Mouse (Mus musculus) liver, adult 2 months (tissue): ENCODE measurements around the gene Mex3d. TPM values are rescaled to one million over a fixed set of nuclear protein-coding genes. Genes with fewer than 3 reads are reported as not detected.

Experiments used
- DNase-seq: peaks from one replicate; pipeline ENCODE4 v3.0.0-alpha.2; 2011; ENCODE audit warnings: low read depth, low spot score; ENCODE audit errors: extremely low read depth
- H3K27ac ChIP-seq: fragments of 200-500 bp; replicated peaks from 2 replicates; pipeline ENCODE4 v1.5.1; 2012; ENCODE audit warnings: low read depth, mild to moderate bottlenecking, control low read depth, inconsistent platforms, low read length; ENCODE audit not compliant: insufficient read depth
- H3K27me3 ChIP-seq: fragments of 200-500 bp; 2 replicates; pipeline ENCODE4 v1.6.1; 2012; ENCODE audit warnings: mild to moderate bottlenecking, moderate library complexity, low read length, inconsistent platforms; ENCODE audit not compliant: control insufficient read depth, insufficient read depth
- H3K36me3 ChIP-seq: fragments of 200-500 bp; 2 replicates; pipeline ENCODE4 v1.6.1; 2012; ENCODE audit warnings: low read length, inconsistent platforms; ENCODE audit not compliant: control insufficient read depth, insufficient read depth
- H3K4me1 ChIP-seq: fragments of 200-500 bp; 2 replicates; pipeline ENCODE4 v1.6.1; 2011; ENCODE audit warnings: low read length; ENCODE audit not compliant: control insufficient read depth, insufficient read depth
- H3K4me3 ChIP-seq: fragments of 200-500 bp; 2 replicates; pipeline ENCODE4 v1.5.1; 2011; ENCODE audit warnings: low read depth, mild to moderate bottlenecking, control low read depth, low read length, moderate library complexity; ENCODE audit not compliant: insufficient read depth
- H3K79me2 ChIP-seq: fragments of 200-500 bp; 2 replicates; pipeline ENCODE4 v1.6.1; 2012; ENCODE audit warnings: inconsistent platforms, mild to moderate bottlenecking, low read length, moderate library complexity; ENCODE audit not compliant: control insufficient read depth, insufficient read depth
- H3K9ac ChIP-seq: fragments of 200-500 bp; 2 replicates; pipeline ENCODE4 v1.6.1; 2012; ENCODE audit warnings: low read depth, mild to moderate bottlenecking, control low read depth, inconsistent platforms, low read length
- CTCF ChIP-seq: fragments of 200-500 bp; IDR thresholded peaks from 2 replicates; pipeline ENCODE4 v1.5.1; 2011; ENCODE audit warnings: low read depth, low read length, control low read depth
- POLR2A ChIP-seq: fragments of 200-500 bp; IDR thresholded peaks from 2 replicates; pipeline ENCODE4 v1.6.1; 2011; ENCODE audit warnings: low read length, control low read depth; ENCODE audit not compliant: insufficient read depth; ENCODE audit errors: extremely low read depth
- WGBS: fragments of 180-500 bp; shearing (Covaris S2); methylation state at CpG from one replicate; pipeline ENCODE4 v1.1.7; 2018; 5-methylcytosine and 5-hydroxymethylcytosine counted together
- polyA plus RNA-seq: library from polyadenylated mRNA; depleted of rRNA; stranded (reverse); fragments of >200 nt; gene quantifications from 2 replicates; pipeline ENCODE4 v1.2.3, GENCODE M21; 2012
- total RNA-seq: library from RNA; depleted of rRNA; stranded (reverse); fragments of >200 nt; gene quantifications from 2 replicates; pipeline ENCODE4 v1.2.3, GENCODE M21; 2014

The Mex3d gene
- total and polyA plus RNA-seq, 2 experiments = 1.0 to 2.1 TPM

- Histone ChIP-seq H3K36me3 (no peaks in the 10 kb centered on the region), H3K4me1 (peaks cover 14% of the 10 kb centered on the region), H3K79me2 (peaks cover 9% of the 10 kb centered on the region; the same call in 1 of the 2 replicates), H3K27ac (peak overlapping the region; percentile 71), H3K4me3 (peak overlapping the region; percentile 96), H3K9ac (peak overlapping the region; percentile 97), H3K27me3 (no peaks in the 10 kb centered on the region)
- TF ChIP-seq CTCF = no peak
- TF ChIP-seq POLR2A = no peak
- WGBS = under 1% methylated on average over 60 of the region's 60 CpGs
- no peak for DNase-seq
Measured at GRCm38 (mm10) chr10:80432936-80433512, 45.6 kb upstream of the Mex3d start.

GRCm38 (mm10) chr10:80432387-80432785 is 44.9 kb upstream of the Mex3d start:
- peaks cover 9% of the 10 kb centered on the region; the same call in 1 of the 2 replicates for H3K79me2 ChIP-seq
- peak overlapping the region; percentile 97 for H3K9ac ChIP-seq
- WGBS = 19% methylated on average over 4 of the region's 4 CpGs
- peak overlapping the region; percentile 96 for H3K4me3 ChIP-seq
- DNase-seq = no peak
- H3K36me3 ChIP-seq = no peaks in the 10 kb centered on the region
- H3K4me1 ChIP-seq = peaks cover 13% of the 10 kb centered on the region
- TF ChIP-seq CTCF = no peak
- TF ChIP-seq POLR2A = no peak
- H3K27me3 ChIP-seq = no peaks in the 10 kb centered on the region
- no peak overlapping the region for H3K27ac ChIP-seq

GRCm38 (mm10) chr10:80431570-80432386 is 44.3 kb upstream of the Mex3d start:
- no peak for DNase-seq
- Histone ChIP-seq H3K4me3 (0 out of 2 replicates have a peak overlapping the region, but pooled peaks have one; percentile 6), H3K36me3 (no peaks in the 10 kb centered on the region), H3K4me1 (peaks cover 12% of the 10 kb centered on the region), H3K9ac (0 out of 2 replicates have a peak overlapping the region, but pooled peaks have one; percentile 11), H3K27me3 (no peaks in the 10 kb centered on the region), H3K27ac (no peak overlapping the region), H3K79me2 (peaks cover 9% of the 10 kb centered on the region; the same call in 1 of the 2 replicates)
- TF ChIP-seq POLR2A (no peak), CTCF (no peak)
- 53% methylated on average over 16 of the region's 16 CpGs for WGBS

- Histone ChIP-seq H3K9ac (no peak overlapping the region), H3K36me3 (peaks cover 2% of the 10 kb centered on the region; the same call in 1 of the 2 replicates), H3K27ac (no peak overlapping the region), H3K27me3 (no peaks in the 10 kb centered on the region), H3K4me1 (peaks cover 9% of the 10 kb centered on the region), H3K4me3 (no peak overlapping the region), H3K79me2 (peaks cover 9% of the 10 kb centered on the region; the same call in 1 of the 2 replicates)
- no peak for TF ChIP-seq CTCF
- no peak for TF ChIP-seq POLR2A
- 81% methylated on average over 8 of the region's 8 CpGs for WGBS
- DNase-seq = no peak
Measured at GRCm38 (mm10) chr10:80430375-80430980, 43.0 kb upstream of the Mex3d start.

- no peak overlapping the region for H3K27ac ChIP-seq
- WGBS = 96% methylated on average over 8 of the region's 8 CpGs
Measured at GRCm38 (mm10) chr10:80429800-80430199, 42.3 kb upstream of the Mex3d start.

More at GRCm38 (mm10) chr10:80429800-80430199, 42.3 kb upstream of the Mex3d start:
- Histone ChIP-seq H3K36me3 (peaks cover 9% of the 10 kb centered on the region), H3K4me3 (no peak overlapping the region), H3K4me1 (peaks cover 8% of the 10 kb centered on the region), H3K9ac (no peak overlapping the region), H3K27me3 (no peaks in the 10 kb centered on the region), H3K79me2 (peaks cover 9% of the 10 kb centered on the region; the same call in 1 of the 2 replicates)
- TF ChIP-seq POLR2A (no peak), CTCF (no peak)
- DNase-seq = no peak
